Mouse (Mus musculus): Measurements from ENCODE around the gene Wwox. TPM values are rescaled to one million over a fixed set of nuclear protein-coding genes. Genes with fewer than 3 reads are reported as not detected.

Wwox gene
- polyA plus RNA-seq, 1 experiment from 2014 or later, result 8.9 TPM

DNA sequence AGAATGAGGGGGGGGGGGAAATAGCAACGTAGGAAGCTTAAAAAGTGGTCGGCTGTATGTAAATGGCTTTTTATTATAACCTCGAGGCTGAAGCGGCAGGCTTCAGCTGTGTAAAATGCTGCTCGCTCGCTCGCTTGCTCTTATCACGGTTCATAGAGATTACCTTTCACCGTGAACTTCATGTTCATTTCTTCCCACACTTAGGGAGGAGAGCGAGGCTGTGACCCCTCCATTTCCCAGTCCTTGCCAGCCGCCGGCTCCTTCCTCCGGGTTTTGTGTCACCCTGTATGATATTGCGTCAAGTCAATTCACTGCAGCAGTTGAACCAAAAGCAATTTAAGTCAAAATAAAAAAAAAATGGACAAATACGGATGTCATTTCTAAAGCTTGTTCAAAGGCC is 580.2 kb downstream of the Wwox start:
- no peak overlapping the region for H3K9ac ChIP-seq (ENCODE audit: low read length)
- no peak overlapping the region for H3K27ac ChIP-seq (ENCODE audit: low read depth, low read length)
- 53% methylated on average over 15 of the region's 15 CpGs for WGBS
- DNase-seq (ENCODE audit: low spot score), result no peak
- ATAC-seq, result no peak
- no peaks in the 10 kb centered on the region for H3K9me3 ChIP-seq (replicated peaks; ENCODE audit: control insufficient read depth, low read length)
- no peaks in the 10 kb centered on the region for H3K36me3 ChIP-seq (ENCODE audit: control insufficient read depth, insufficient read depth, low read length)
- no peaks in the 10 kb centered on the region for H3K27me3 ChIP-seq (replicated peaks; ENCODE audit: control insufficient read depth, insufficient read depth, low read length)
- no peak overlapping the region for H3K4me3 ChIP-seq (ENCODE audit: low read depth, low read length)
- H3K4me1 ChIP-seq (ENCODE audit: control insufficient read depth, insufficient read depth, low read length), result no peaks in the 10 kb centered on the region
- no peak overlapping the region for H3K4me2 ChIP-seq (ENCODE audit: low read length)

DNA sequence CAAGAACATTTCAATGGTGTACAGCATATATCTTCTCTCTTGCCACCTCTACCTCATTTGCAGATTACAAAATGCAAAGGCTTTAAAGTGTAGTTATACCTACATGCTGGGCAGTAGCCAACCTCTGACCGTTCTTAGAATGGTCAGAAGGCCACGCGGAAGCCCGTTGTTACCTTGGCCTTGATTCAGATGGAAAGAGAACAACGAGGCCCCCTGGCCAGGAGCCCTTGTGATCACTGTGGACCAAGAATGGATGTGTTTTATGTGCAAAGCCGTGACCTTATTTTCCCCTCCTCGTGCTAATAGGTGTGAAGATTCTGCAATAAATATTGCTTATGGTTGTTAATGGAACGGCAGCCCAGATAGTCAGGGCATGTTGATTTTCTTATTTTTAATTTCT is 582.3 kb downstream of the Wwox start:
- no peaks in the 10 kb centered on the region for H3K27me3 ChIP-seq (replicated peaks; ENCODE audit: control insufficient read depth, insufficient read depth, low read length)
- H3K4me3 ChIP-seq (ENCODE audit: low read depth, low read length), result no peak overlapping the region
- WGBS, result 88% methylated on average over 8 of the region's 8 CpGs
- H3K27ac ChIP-seq (ENCODE audit: low read depth, low read length), result no peak overlapping the region
- H3K9me3 ChIP-seq (replicated peaks; ENCODE audit: control insufficient read depth, low read length), result no peaks in the 10 kb centered on the region
- H3K4me2 ChIP-seq (ENCODE audit: low read length), result no peak overlapping the region
- H3K9ac ChIP-seq (ENCODE audit: low read length), result no peak overlapping the region
- no peaks in the 10 kb centered on the region for H3K36me3 ChIP-seq (ENCODE audit: control insufficient read depth, insufficient read depth, low read length)
- DNase-seq (ENCODE audit: low spot score) (no peak), ATAC-seq (no peak)
- H3K4me1 ChIP-seq (ENCODE audit: control insufficient read depth, insufficient read depth, low read length), result no peaks in the 10 kb centered on the region

DNA sequence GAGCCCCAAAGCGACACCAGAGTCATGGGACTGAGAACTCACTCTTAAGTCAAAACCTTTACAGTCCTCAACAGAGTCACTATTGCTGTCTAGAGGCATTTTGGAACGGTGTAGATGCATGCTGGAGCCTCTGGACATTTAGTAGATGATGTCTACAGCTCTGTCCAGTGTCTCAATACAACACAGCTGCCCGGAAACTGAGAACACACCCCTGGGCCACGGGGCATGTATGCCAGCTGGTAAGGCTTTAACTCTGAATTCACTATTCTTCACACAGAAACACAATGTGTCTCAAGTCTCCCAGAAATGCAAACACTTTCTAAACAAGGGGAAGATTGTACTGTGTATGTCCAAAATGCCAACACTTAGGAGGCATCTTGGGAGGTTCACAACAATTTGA is 584.6 kb downstream of the Wwox start:
- DNase-seq (ENCODE audit: low spot score), result no peak
- H3K9ac ChIP-seq (ENCODE audit: low read length), result no peak overlapping the region
- no peak overlapping the region for H3K27ac ChIP-seq (ENCODE audit: low read depth, low read length)
- no peak overlapping the region for H3K4me3 ChIP-seq (ENCODE audit: low read depth, low read length)
- H3K4me1 ChIP-seq (ENCODE audit: control insufficient read depth, insufficient read depth, low read length), result no peaks in the 10 kb centered on the region
- no peaks in the 10 kb centered on the region for H3K36me3 ChIP-seq (ENCODE audit: control insufficient read depth, insufficient read depth, low read length)
- H3K9me3 ChIP-seq (replicated peaks; ENCODE audit: control insufficient read depth, low read length), result no peaks in the 10 kb centered on the region
- H3K4me2 ChIP-seq (ENCODE audit: low read length), result no peak overlapping the region
- no peak for ATAC-seq
- 89% methylated on average over 4 of the region's 4 CpGs for WGBS
- H3K27me3 ChIP-seq (replicated peaks; ENCODE audit: control insufficient read depth, insufficient read depth, low read length), result no peaks in the 10 kb centered on the region

DNA sequence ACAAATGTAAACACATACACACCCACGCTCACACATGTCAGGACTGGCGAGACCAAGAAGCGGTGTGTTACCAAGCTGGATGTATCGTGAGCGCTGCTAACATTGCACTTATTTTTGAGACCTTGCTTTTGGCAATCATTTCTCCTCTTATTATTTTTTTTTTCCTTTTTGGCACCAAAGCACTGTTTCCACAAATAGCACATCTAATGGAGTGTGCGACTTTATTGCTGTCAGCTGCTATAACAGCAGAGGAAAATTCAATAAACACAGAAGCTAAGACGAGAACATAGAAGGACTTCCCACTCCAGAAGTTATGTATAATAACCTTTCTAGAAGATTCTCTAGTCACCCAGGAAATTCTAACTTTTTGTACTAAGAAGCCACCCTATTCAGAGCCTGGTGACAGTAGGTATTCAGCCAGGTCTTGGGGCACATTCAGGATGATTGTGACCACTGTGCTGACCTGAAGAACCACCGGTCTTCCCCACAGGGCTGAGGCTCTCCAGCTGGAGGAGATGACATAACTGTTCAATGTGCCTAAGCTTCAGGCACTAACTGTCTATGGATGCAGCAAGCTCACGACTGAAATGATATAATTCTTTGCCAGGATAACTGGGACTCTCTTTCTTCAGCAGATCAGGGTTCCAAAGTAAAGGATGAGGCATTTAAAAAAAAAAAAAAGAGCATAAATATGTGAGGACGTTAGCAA is 586.1 kb downstream of the Wwox start:
- DNase-seq (ENCODE audit: low spot score) (peak; percentile 22), ATAC-seq (no peak)
- no peaks in the 10 kb centered on the region for H3K27me3 ChIP-seq (replicated peaks; ENCODE audit: control insufficient read depth, insufficient read depth, low read length)
- no peaks in the 10 kb centered on the region for H3K9me3 ChIP-seq (replicated peaks; ENCODE audit: control insufficient read depth, low read length)
- H3K4me2 ChIP-seq (ENCODE audit: low read length), result no peak overlapping the region
- H3K4me1 ChIP-seq (ENCODE audit: control insufficient read depth, insufficient read depth, low read length), result no peaks in the 10 kb centered on the region
- H3K4me3 ChIP-seq (ENCODE audit: low read depth, low read length), result no peak overlapping the region
- WGBS, result 80% methylated on average over 10 of the region's 10 CpGs
- H3K9ac ChIP-seq (ENCODE audit: low read length), result no peak overlapping the region
- H3K36me3 ChIP-seq (ENCODE audit: control insufficient read depth, insufficient read depth, low read length), result no peaks in the 10 kb centered on the region
- H3K27ac ChIP-seq (ENCODE audit: low read depth, low read length), result no peak overlapping the region

DNA sequence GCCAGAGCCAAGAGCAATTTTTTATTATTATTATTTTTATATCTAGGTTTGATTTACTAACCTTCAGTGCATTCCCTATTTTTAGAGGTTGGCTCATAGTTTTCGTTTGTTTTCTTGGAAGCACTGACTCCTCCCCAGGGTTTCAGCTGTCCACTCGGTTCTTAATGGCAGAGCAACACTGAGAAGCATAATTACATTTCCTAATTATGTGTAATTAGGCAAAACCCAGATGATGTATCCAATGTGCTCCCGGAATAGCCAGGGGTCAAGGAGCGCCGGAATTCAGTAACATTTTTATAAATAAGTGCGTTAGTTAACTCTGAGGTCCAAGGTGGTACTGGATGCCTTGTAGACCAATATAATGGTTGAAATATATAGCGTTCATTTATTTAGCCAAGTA is 586.7 kb downstream of the Wwox start:
- Histone ChIP-seq H3K4me1 (ENCODE audit: control insufficient read depth, insufficient read depth, low read length) (no peaks in the 10 kb centered on the region), H3K9ac (ENCODE audit: low read length) (no peak overlapping the region), H3K4me3 (ENCODE audit: low read depth, low read length) (no peak overlapping the region), H3K4me2 (ENCODE audit: low read length) (no peak overlapping the region), H3K36me3 (ENCODE audit: control insufficient read depth, insufficient read depth, low read length) (no peaks in the 10 kb centered on the region), H3K27ac (ENCODE audit: low read depth, low read length) (no peak overlapping the region), H3K9me3 (replicated peaks; ENCODE audit: control insufficient read depth, low read length) (no peaks in the 10 kb centered on the region), H3K27me3 (replicated peaks; ENCODE audit: control insufficient read depth, insufficient read depth, low read length) (no peaks in the 10 kb centered on the region)
- 73% methylated on average over 7 of the region's 7 CpGs for WGBS
- DNase-seq (ENCODE audit: low spot score) (no peak), ATAC-seq (no peak)

DNA sequence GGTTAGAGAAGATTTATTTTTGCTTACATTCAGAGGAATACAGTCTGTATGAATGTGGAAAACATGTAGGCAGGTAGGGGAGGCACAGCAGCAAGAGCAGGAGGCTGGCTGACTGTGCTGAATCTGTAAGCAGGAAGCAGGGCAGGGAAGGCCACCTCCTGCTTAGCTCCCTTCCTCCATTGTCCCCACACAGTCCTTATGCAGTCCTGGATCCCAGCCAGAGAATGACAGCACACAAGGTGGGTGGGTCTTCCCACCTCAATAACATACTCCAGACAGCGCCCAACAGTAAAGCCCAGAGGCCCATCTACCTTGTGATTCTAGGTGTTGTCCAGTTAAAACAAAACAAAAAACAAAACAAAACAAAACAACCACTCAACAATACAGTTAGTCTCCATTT is 593.7 kb downstream of the Wwox start:
- Histone ChIP-seq H3K9me3 (replicated peaks; ENCODE audit: control insufficient read depth, low read length) (no peaks in the 10 kb centered on the region), H3K4me1 (ENCODE audit: control insufficient read depth, insufficient read depth, low read length) (0 out of 2 replicates have a peak, but pooled peaks cover 3% of the 10 kb centered on the region), H3K9ac (ENCODE audit: low read length) (no peak overlapping the region), H3K27ac (ENCODE audit: low read depth, low read length) (no peak overlapping the region), H3K36me3 (ENCODE audit: control insufficient read depth, insufficient read depth, low read length) (no peaks in the 10 kb centered on the region), H3K4me2 (ENCODE audit: low read length) (no peak overlapping the region), H3K4me3 (ENCODE audit: low read depth, low read length) (no peak overlapping the region), H3K27me3 (replicated peaks; ENCODE audit: control insufficient read depth, insufficient read depth, low read length) (no peaks in the 10 kb centered on the region)
- ATAC-seq (no peak), DNase-seq (ENCODE audit: low spot score) (no peak)
- 46% methylated on average over 1 of the region's 1 CpGs for WGBS

DNA sequence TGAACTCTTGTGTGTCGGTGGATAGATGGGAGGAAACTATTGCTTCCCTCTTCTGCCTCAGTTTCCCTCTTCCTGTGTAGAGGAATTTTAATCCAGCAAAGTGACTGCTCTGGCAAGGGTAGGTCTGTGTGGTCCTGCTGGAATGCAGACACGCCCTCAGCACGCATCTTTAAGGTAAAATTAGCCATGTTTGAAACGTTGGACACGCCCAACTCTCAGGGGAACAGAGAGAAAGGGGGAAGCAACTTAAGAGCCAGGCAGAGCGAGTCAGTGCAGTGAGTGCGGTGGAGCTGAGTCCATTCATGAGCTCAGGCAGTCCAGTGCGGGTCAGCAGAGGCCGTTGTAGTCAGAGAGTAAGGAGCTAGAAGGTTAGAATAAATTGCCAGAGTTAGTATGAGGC is 596.6 kb downstream of the Wwox start:
- Histone ChIP-seq H3K36me3 (ENCODE audit: control insufficient read depth, insufficient read depth, low read length) (no peaks in the 10 kb centered on the region), H3K27me3 (replicated peaks; ENCODE audit: control insufficient read depth, insufficient read depth, low read length) (no peaks in the 10 kb centered on the region), H3K4me2 (ENCODE audit: low read length) (no peak overlapping the region), H3K27ac (ENCODE audit: low read depth, low read length) (no peak overlapping the region), H3K9ac (ENCODE audit: low read length) (no peak overlapping the region), H3K9me3 (replicated peaks; ENCODE audit: control insufficient read depth, low read length) (no peaks in the 10 kb centered on the region), H3K4me3 (ENCODE audit: low read depth, low read length) (no peak overlapping the region), H3K4me1 (ENCODE audit: control insufficient read depth, insufficient read depth, low read length) (0 out of 2 replicates have a peak, but pooled peaks cover 3% of the 10 kb centered on the region)
- DNase-seq (ENCODE audit: low spot score) (no peak), ATAC-seq (no peak)
- 82% methylated on average over 9 of the region's 9 CpGs for WGBS

DNA sequence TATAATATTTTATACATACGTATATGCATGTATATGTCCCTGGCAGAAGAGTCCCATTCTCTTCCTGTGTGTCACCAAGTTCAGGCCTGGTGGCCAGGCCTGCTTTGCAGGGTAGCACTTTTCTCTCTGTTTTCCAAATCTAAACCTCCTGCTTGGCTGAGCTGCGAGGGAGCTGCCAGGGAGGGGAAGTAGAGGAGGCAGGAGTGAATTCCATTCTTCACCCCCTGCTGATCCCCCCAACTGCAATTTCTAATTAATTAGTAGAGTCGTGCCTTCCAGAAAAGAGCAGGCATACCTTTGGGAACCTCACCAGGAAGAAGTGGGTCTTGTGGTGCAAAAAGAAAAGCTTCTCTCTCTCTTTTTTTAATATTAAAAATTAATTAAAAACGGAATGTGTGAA is 599.0 kb downstream of the Wwox start:
- Histone ChIP-seq H3K4me3 (ENCODE audit: low read depth, low read length) (no peak overlapping the region), H3K9ac (ENCODE audit: low read length) (no peak overlapping the region), H3K36me3 (ENCODE audit: control insufficient read depth, insufficient read depth, low read length) (no peaks in the 10 kb centered on the region), H3K4me2 (ENCODE audit: low read length) (no peak overlapping the region), H3K4me1 (ENCODE audit: control insufficient read depth, insufficient read depth, low read length) (no peaks in the 10 kb centered on the region), H3K9me3 (replicated peaks; ENCODE audit: control insufficient read depth, low read length) (no peaks in the 10 kb centered on the region), H3K27me3 (replicated peaks; ENCODE audit: control insufficient read depth, insufficient read depth, low read length) (no peaks in the 10 kb centered on the region), H3K27ac (ENCODE audit: low read depth, low read length) (no peak overlapping the region)
- no peak for ATAC-seq
- DNase-seq (ENCODE audit: low spot score), result no peak
- WGBS, result 14% methylated on average over 4 of the region's 4 CpGs

DNA sequence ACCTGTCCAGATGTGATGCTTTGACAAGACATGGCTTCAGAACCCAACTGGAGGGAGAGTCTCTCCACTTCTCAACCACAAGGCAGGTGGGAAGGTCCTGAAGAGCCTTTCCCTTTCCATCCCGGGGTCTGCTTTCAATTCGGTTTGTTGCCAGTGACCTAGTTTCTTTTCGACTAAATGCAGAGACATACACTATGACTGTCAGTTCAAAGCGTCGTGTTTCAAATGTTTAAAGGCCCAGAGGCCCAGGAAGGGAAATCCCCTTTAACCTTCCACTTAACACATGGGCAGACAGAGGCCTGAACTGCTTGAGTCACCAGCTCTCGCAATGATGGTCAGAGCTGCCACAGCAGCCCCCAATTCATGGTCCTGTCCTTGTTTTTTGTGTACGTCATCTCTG is 606.3 kb downstream of the Wwox start:
- H3K4me1 ChIP-seq (ENCODE audit: control insufficient read depth, insufficient read depth, low read length), result no peaks in the 10 kb centered on the region
- WGBS, result 81% methylated on average over 7 of the region's 7 CpGs
- H3K4me3 ChIP-seq (ENCODE audit: low read depth, low read length), result no peak overlapping the region
- DNase-seq (ENCODE audit: low spot score), result no peak
- no peaks in the 10 kb centered on the region for H3K27me3 ChIP-seq (replicated peaks; ENCODE audit: control insufficient read depth, insufficient read depth, low read length)
- H3K36me3 ChIP-seq (ENCODE audit: control insufficient read depth, insufficient read depth, low read length), result no peaks in the 10 kb centered on the region
- H3K9me3 ChIP-seq (replicated peaks; ENCODE audit: control insufficient read depth, low read length), result no peaks in the 10 kb centered on the region
- H3K27ac ChIP-seq (ENCODE audit: low read depth, low read length), result no peak overlapping the region
- H3K4me2 ChIP-seq (ENCODE audit: low read length), result no peak overlapping the region
- H3K9ac ChIP-seq (ENCODE audit: low read length), result no peak overlapping the region
- no peak for ATAC-seq
